Mouse (Mus musculus) adrenal gland (tissue): ENCODE results near the gene Bglap3.
"Not testable (repeated sequence)": the region's sequence is repeated elsewhere in the genome, so short reads cannot be mapped to it uniquely, and the experiment has no call there.

Experiments
- intact Hi-C: fragments of 180-260 bp; cut with DNase I; formaldehyde crosslinking; loops from one replicate; pipeline ENCODE4 v1.15.1; 2025
- long read RNA-seq, 2 experiments: library from polyadenylated mRNA; unstranded; transcript quantifications; one replicate each; pipeline ENCODE4 v2.0.0; 2020; ENCODE audit warnings: borderline replicate concordance in 1 of 2; ENCODE audit not compliant: insufficient replicate concordance in 1 of 2

Gene Bglap3
- long read RNA-seq, experiment 1, result 0 reads
- long read RNA-seq, experiment 2, result 0 reads

GRCm38 (mm10) chr3:88372643-88373042 is at the start of gene Bglap3:
TSS of gene Bglap3 (minus strand) at chr3:88372743.
- intact Hi-C loops, result not testable (repeated sequence)

- intact Hi-C loops, result no loop called here
Measured at GRCm38 (mm10) chr3:88422020-88422720, 49.6 kb upstream of the Bglap3 start.

- intact Hi-C loops, result no loop called here
Measured at GRCm38 (mm10) chr3:88420771-88421170, 48.2 kb upstream of the Bglap3 start.

GRCm38 (mm10) chr3:88418016-88418415 is 45.5 kb upstream of the Bglap3 start:
- intact Hi-C loops, result no loop called here

- intact Hi-C loops, result no loop called here
Measured at GRCm38 (mm10) chr3:88415668-88416067, 43.1 kb upstream of the Bglap3 start.

GRCm38 (mm10) chr3:88412636-88413035 is 40.1 kb upstream of the Bglap3 start:
- intact Hi-C loops, result no loop called here

GRCm38 (mm10) chr3:88411681-88412080 is 39.1 kb upstream of the Bglap3 start:
- intact Hi-C loops, result no loop called here

- intact Hi-C loops, result no loop called here
Measured at GRCm38 (mm10) chr3:88410645-88411031, 38.1 kb upstream of the Bglap3 start.

GRCm38 (mm10) chr3:88409741-88410644 is 37.5 kb upstream of the Bglap3 start, which contains the start of gene Pmf1:
TSS of gene Pmf1 (minus strand) at chr3:88410331.
- intact Hi-C loops, result loop anchor here (1.0 to 5.0 kb wide), 2 partner anchors 57 to 117 kb away; no protein-coding TSS in a partner anchor

GRCm38 (mm10) chr3:88408953-88409352 is 36.4 kb upstream of the Bglap3 start:
- intact Hi-C loops, result loop anchor here (1.0 to 5.0 kb wide), 2 partner anchors 58 to 118 kb away; no protein-coding TSS in a partner anchor

- intact Hi-C loops, result loop anchor here (5.0 kb wide), 1 partner anchor 120 kb away; no protein-coding TSS in a partner anchor
Measured at GRCm38 (mm10) chr3:88407529-88407928, 35.0 kb upstream of the Bglap3 start.

GRCm38 (mm10) chr3:88407090-88407489 is 34.5 kb upstream of the Bglap3 start:
- intact Hi-C loops, result loop anchor here (5.0 kb wide), 1 partner anchor 120 kb away; no protein-coding TSS in a partner anchor

- intact Hi-C loops, result no loop called here
Measured at GRCm38 (mm10) chr3:88403522-88404230, 31.1 kb upstream of the Bglap3 start.

- intact Hi-C loops, result no loop called here
Measured at GRCm38 (mm10) chr3:88398666-88399065, 26.1 kb upstream of the Bglap3 start.

GRCm38 (mm10) chr3:88395742-88396141 is 23.2 kb upstream of the Bglap3 start:
- intact Hi-C loops, result no loop called here

- intact Hi-C loops, result no loop called here
Measured at GRCm38 (mm10) chr3:88395288-88395687, 22.7 kb upstream of the Bglap3 start.

- intact Hi-C loops, result no loop called here
Measured at GRCm38 (mm10) chr3:88393776-88394375, 21.3 kb upstream of the Bglap3 start.

GRCm38 (mm10) chr3:88384364-88384763 is 11.8 kb upstream of the Bglap3 start, which contains the start of gene Bglap:
TSS of gene Bglap (minus strand) at chr3:88384464.
- intact Hi-C loops, result no loop called here

GRCm38 (mm10) chr3:88382383-88382782 is 9.8 kb upstream of the Bglap3 start:
- intact Hi-C loops, result not testable (repeated sequence)

GRCm38 (mm10) chr3:88381389-88382315 is 9.1 kb upstream of the Bglap3 start:
- intact Hi-C loops, result not testable (repeated sequence)
